Mouse (Mus musculus) heart, adult 2 months (tissue): ENCODE measurements around the gene Snrpc.

Experiments used
- CTCF ChIP-seq: fragments of 200-600 bp; IDR thresholded peaks from 2 replicates; pipeline ENCODE4 v1.8.1; 2022; ENCODE audit warnings: antibody characterized with exemption, mild to moderate bottlenecking, moderate library complexity
- EP300 ChIP-seq: fragments of 200-500 bp; IDR thresholded peaks from 2 replicates; pipeline ENCODE4 v1.6.1; 2011; ENCODE audit warnings: low read depth, low read length, control low read depth; ENCODE audit not compliant: insufficient read depth
- POLR2A ChIP-seq: fragments of 200-500 bp; IDR thresholded peaks from 2 replicates; pipeline ENCODE4 v1.6.1; 2011; ENCODE audit warnings: mild to moderate bottlenecking, low read depth, low read length, control low read depth; ENCODE audit not compliant: insufficient read depth

- TF ChIP-seq CTCF, result no peak
- TF ChIP-seq POLR2A, result no peak
- TF ChIP-seq EP300, result no peak
Observed at GRCm38 (mm10) chr17:27792516-27792915, 45.4 kb upstream of the Snrpc start.
